20 mouse cellular contexts compared by ENCODE assay signal in genomic region chr2:165913073-165913472, GRCm38 (mm10). TPM values are rescaled to one million over a fixed set of nuclear protein-coding genes. Genes with fewer than 3 reads are reported as not detected.
DNase-seq lines count a peak whose midpoint lies in the region; ATAC-seq and TF ChIP-seq lines count a peak whose summit lies in the region.
"Had no signal": no experiment of that assay in that cellular context is flagged by ENCODE, and none has a peak within 500 bp of the region (broad histone marks: within the 10 kb centered on the region; RNA-seq: fewer than 3 reads in every experiment).

No protein-coding gene starts in this region.

- no peaks in the 10 kb centered on the region for H3K9me3 ChIP-seq in kidney, embryonic 16.5 days (ENCODE audit: low read length)
- no peaks in the 10 kb centered on the region for H3K9me3 ChIP-seq in ES-Bruce4 (replicated peaks; ENCODE audit: control insufficient read depth, insufficient read depth, low read length, poor library complexity, severe bottlenecking)
- H3K9me3 ChIP-seq in liver, embryonic 16.5 days (replicated peaks; ENCODE audit: control insufficient read depth, low read length): no peaks in the 10 kb centered on the region
- no peaks in the 10 kb centered on the region for H3K9me3 ChIP-seq in intestine, embryonic 16.5 days (ENCODE audit: control insufficient read depth, low read length)
- H3K9me3 ChIP-seq: hindbrain, embryonic 10.5 days; midbrain, embryonic 12.5 days; neural tube, embryonic 13.5 days had no signal

- no peaks in the 10 kb centered on the region; the same call in 1 of the 2 replicates for H3K4me1 ChIP-seq in kidney, embryonic 16.5 days (ENCODE audit: insufficient read depth, low read length)
- peaks cover 5% of the 10 kb centered on the region; the same call in 1 of the 2 replicates for H3K4me1 ChIP-seq in kidney, adult 2 months (ENCODE audit: control insufficient read depth, insufficient read depth, low read length)
- no peaks in the 10 kb centered on the region for H3K4me1 ChIP-seq in ES-Bruce4 (ENCODE audit: control insufficient read depth, insufficient read depth, low read length)
- no peaks in the 10 kb centered on the region for H3K4me1 ChIP-seq in liver, embryonic 16.5 days (ENCODE audit: control insufficient read depth, low read depth, low read length)
- H3K4me1 ChIP-seq in intestine, embryonic 16.5 days (ENCODE audit: control insufficient read depth, insufficient read depth, low read length): peaks cover 9% of the 10 kb centered on the region
- H3K4me1 ChIP-seq: midbrain, embryonic 12.5 days; neural tube, embryonic 13.5 days had no signal

- 58% methylated on average over 7 of the region's 7 CpGs for WGBS in kidney, embryonic 16.5 days
- 63% methylated on average over 7 of the region's 7 CpGs for WGBS in kidney, adult 2 months
- WGBS in liver, embryonic 16.5 days (ENCODE audit: insufficient replicate concordance): 57% methylated on average over 7 of the region's 7 CpGs
- WGBS in intestine, embryonic 16.5 days: 60% methylated on average over 7 of the region's 7 CpGs

- no peak overlapping the region for H3K4me2 ChIP-seq in kidney, embryonic 16.5 days (replicated peaks; ENCODE audit: low read depth, low read length)
- H3K4me2 ChIP-seq in liver, embryonic 16.5 days (ENCODE audit: low read depth, low read length): no peak overlapping the region
- no peak overlapping the region for H3K4me2 ChIP-seq in intestine, embryonic 16.5 days (ENCODE audit: low read depth, low read length)
- H3K4me2 ChIP-seq: midbrain, embryonic 12.5 days; neural tube, embryonic 13.5 days had no signal

- H3K9ac ChIP-seq in kidney, embryonic 16.5 days (replicated peaks; ENCODE audit: low read length): no peak overlapping the region
- H3K9ac ChIP-seq in ES-Bruce4 (ENCODE audit: low read depth, poor library complexity, severe bottlenecking): no peak overlapping the region
- H3K9ac ChIP-seq in liver, embryonic 16.5 days (ENCODE audit: low read depth, low read length): no peak overlapping the region
- H3K9ac ChIP-seq in intestine, embryonic 16.5 days (ENCODE audit: low read depth, low read length): no peak overlapping the region
- H3K9ac ChIP-seq: midbrain, embryonic 12.5 days; neural tube, embryonic 13.5 days had no signal

- H3K4me3 ChIP-seq in kidney, embryonic 16.5 days (ENCODE audit: low read length): no peak overlapping the region
- H3K4me3 ChIP-seq in kidney, adult 2 months (ENCODE audit: insufficient read depth, low read depth, low read length): no peak overlapping the region
- H3K4me3 ChIP-seq in ES-Bruce4 (ENCODE audit: low read depth, low read length): no peak overlapping the region
- no peak overlapping the region for H3K4me3 ChIP-seq in liver, embryonic 16.5 days (ENCODE audit: low read depth, low read length)
- H3K4me3 ChIP-seq in intestine, embryonic 16.5 days (ENCODE audit: low read length): no peak overlapping the region
- H3K4me3 ChIP-seq: gastrocnemius, adult 2 months; hindbrain, embryonic 10.5 days; layer of hippocampus, adult 2 months; midbrain, embryonic 12.5 days; neural tube, embryonic 13.5 days had no signal

- no peak for DNase-seq in kidney, adult 2 months
- DNase-seq in ES-CJ7 (ENCODE audit: low read depth, low spot score): peak; percentile 45
- DNase-seq in cerebellum, adult 9-10 months: no peak
- DNase-seq: adrenal gland, postnatal 14 days; cerebellum, postnatal 14 days; gastrocnemius, adult 2 months; kidney, adult 8-10 months; lung, adult 18-20 months; right cerebral cortex, adult 18-20 months; thymus, postnatal 14 days had no signal

- H3K36me3 ChIP-seq in kidney, embryonic 16.5 days (ENCODE audit: insufficient read depth, low read length): no peaks in the 10 kb centered on the region
- H3K36me3 ChIP-seq in kidney, adult 2 months (ENCODE audit: control insufficient read depth, insufficient read depth, low read length): no peaks in the 10 kb centered on the region
- H3K36me3 ChIP-seq in ES-Bruce4 (ENCODE audit: control insufficient read depth, insufficient read depth, low read length, poor library complexity, severe bottlenecking): no peaks in the 10 kb centered on the region
- no peaks in the 10 kb centered on the region for H3K36me3 ChIP-seq in liver, embryonic 16.5 days (ENCODE audit: control insufficient read depth, insufficient read depth)
- no peaks in the 10 kb centered on the region for H3K36me3 ChIP-seq in intestine, embryonic 16.5 days (ENCODE audit: control insufficient read depth, insufficient read depth, low read length)
- H3K36me3 ChIP-seq: hindbrain, embryonic 10.5 days; midbrain, embryonic 12.5 days; neural tube, embryonic 13.5 days had no signal

- TF ChIP-seq EP300 in ES-Bruce4 (IDR thresholded peaks at IDR 0.05; ENCODE audit: insufficient read depth, low read depth, low read length): peak; percentile 73; the same call in 1 of the 2 replicates

- ATAC-seq in kidney, embryonic 16.5 days (ENCODE audit: low FRiP score, low TSS enrichment): peak; percentile 40; the same call in 1 of the 2 replicates
- peak; percentile 58 for ATAC-seq in liver, embryonic 16.5 days (ENCODE audit: low read depth)
- no peak for ATAC-seq in intestine, embryonic 16.5 days

- TF ChIP-seq CTCF in kidney, adult 2 months (conservative IDR thresholded peaks at IDR 0.05; ENCODE audit: insufficient read depth, insufficient read length, low read depth, low read length): no peak
- TF ChIP-seq CTCF in ES-Bruce4 (IDR thresholded peaks at IDR 0.05; ENCODE audit: low read depth, low read length): no peak

- H3K27ac ChIP-seq in kidney, embryonic 16.5 days (ENCODE audit: low read length): no peak overlapping the region
- no peak overlapping the region for H3K27ac ChIP-seq in kidney, adult 2 months (ENCODE audit: insufficient read depth, low read depth, low read length)
- no peak overlapping the region for H3K27ac ChIP-seq in ES-Bruce4 (ENCODE audit: insufficient read depth, low read length)
- H3K27ac ChIP-seq in liver, embryonic 16.5 days (ENCODE audit: low read length): no peak overlapping the region
- H3K27ac ChIP-seq in intestine, embryonic 16.5 days (ENCODE audit: low read length): no peak overlapping the region
- H3K27ac ChIP-seq: hindbrain, embryonic 10.5 days; hindbrain, postnatal 0 days; layer of hippocampus, adult 2 months; macrophage; midbrain, embryonic 12.5 days; neural tube, embryonic 13.5 days had no signal

- no peaks in the 10 kb centered on the region for H3K27me3 ChIP-seq in kidney, embryonic 16.5 days (ENCODE audit: insufficient read depth, low read length)
- no peaks in the 10 kb centered on the region for H3K27me3 ChIP-seq in kidney, adult 2 months (replicated peaks; ENCODE audit: control insufficient read depth, insufficient read depth, low read length)
- H3K27me3 ChIP-seq in ES-Bruce4 (ENCODE audit: control insufficient read depth, insufficient read depth, low read length, poor library complexity, severe bottlenecking): no peaks in the 10 kb centered on the region
- H3K27me3 ChIP-seq in liver, embryonic 16.5 days (ENCODE audit: control insufficient read depth, insufficient read depth, low read depth, low read length): no peaks in the 10 kb centered on the region
- H3K27me3 ChIP-seq in intestine, embryonic 16.5 days (replicated peaks; ENCODE audit: control insufficient read depth, insufficient read depth, low read length): no peaks in the 10 kb centered on the region
- H3K27me3 ChIP-seq: midbrain, embryonic 12.5 days; neural tube, embryonic 13.5 days had no signal

- no peak for TF ChIP-seq POLR2A in kidney, adult 2 months (IDR thresholded peaks at IDR 0.05; ENCODE audit: low read depth, low read length)
- no peak for TF ChIP-seq POLR2A in ES-Bruce4 (IDR thresholded peaks at IDR 0.05; ENCODE audit: insufficient read depth, low read length)

RNA-seq across cellular contexts. Expression of gene Zmynd8, which starts 14.3 kb away (rescaled TPM):
- polyA plus RNA-seq in kidney, embryonic 16.5 days (2015; fragmentation: Nextera tagmentation; extraction: Ambion mirVana): 58.2 and 69.4 TPM in 2 replicates
- 27.7 and 29.0 TPM in 2 replicates for polyA plus RNA-seq in kidney, adult 2 months (2012; rRNA removed)
- polyA plus RNA-seq in ES-Bruce4 (2011; ENCODE audit: insufficient read depth, insufficient read length, low read depth, missing spikeins): 231 and 237 TPM in 2 replicates
- polyA plus RNA-seq in liver, embryonic 16.5 days (2015; fragmentation: Nextera tagmentation; extraction: Ambion mirVana): 20.0 and 23.6 TPM in 2 replicates
- 57.3 and 61.6 TPM in 2 replicates for polyA plus RNA-seq in intestine, embryonic 16.5 days (2015; fragmentation: Nextera tagmentation; extraction: Ambion mirVana)
